Mouse (Mus musculus) heart, embryonic 12.5 days (tissue): ENCODE measurements around the gene Ptpn21. TPM values are rescaled to one million over a fixed set of nuclear protein-coding genes. Genes with fewer than 3 reads are reported as not detected.

Source experiments
- ATAC-seq: fragments of 200-750 bp; cut with Nextera tagmentation; 2 replicates; pipeline ENCODE4 v1.8.0; 2017; ENCODE audit warnings: moderate TSS enrichment, moderate library complexity; ENCODE audit not compliant: insufficient number of reproducible peaks, low FRiP score
- H3K27ac ChIP-seq: fragments of 300-500 bp; sonication (generic); 2 replicates; pipeline ENCODE4 v1.5.1; 2016; ENCODE audit warnings: mild to moderate bottlenecking, moderate library complexity; ENCODE audit not compliant: poor library complexity, severe bottlenecking
- H3K27me3 ChIP-seq: fragments of 300-500 bp; sonication (generic); replicated peaks from 2 replicates; pipeline ENCODE4 v1.6.1; 2016; ENCODE audit warnings: mild to moderate bottlenecking, moderate library complexity
- H3K36me3 ChIP-seq: fragments of 300-500 bp; sonication (generic); 2 replicates; pipeline ENCODE4 v1.6.1; 2016; ENCODE audit warnings: mild to moderate bottlenecking, moderate library complexity
- H3K4me1 ChIP-seq: fragments of 300-500 bp; sonication (generic); replicated peaks from 2 replicates; pipeline ENCODE4 v1.6.1; 2016; ENCODE audit warnings: mild to moderate bottlenecking
- H3K4me2 ChIP-seq: fragments of 300-500 bp; sonication (generic); 2 replicates; pipeline ENCODE4 v1.6.1; 2016; ENCODE audit warnings: mild to moderate bottlenecking, moderate library complexity
- H3K4me3 ChIP-seq: fragments of 300-500 bp; sonication (generic); 2 replicates; pipeline ENCODE4 v1.5.1; 2016; ENCODE audit warnings: mild to moderate bottlenecking
- H3K9ac ChIP-seq: fragments of 300-500 bp; sonication (generic); 2 replicates; pipeline ENCODE4 v1.6.1; 2016; ENCODE audit warnings: mild to moderate bottlenecking, moderate library complexity
- H3K9me3 ChIP-seq: fragments of 300-500 bp; sonication (generic); replicated peaks from 2 replicates; pipeline ENCODE4 v1.6.1; 2016; ENCODE audit warnings: mild to moderate bottlenecking, moderate library complexity
- WGBS: fragments of 180-500 bp; shearing (Covaris S2); methylation state at CpG from one replicate; pipeline ENCODE4 v1.1.7; 2016; 5-methylcytosine and 5-hydroxymethylcytosine counted together
- polyA plus RNA-seq: library from polyadenylated mRNA; unstranded; fragments of >200 nt; fragmentation: Nextera tagmentation; extraction: Ambion mirVana; gene quantifications from 2 replicates; pipeline ENCODE4 v1.2.1, GENCODE M21; 2016

Ptpn21 gene
- 11.7 and 13.3 TPM in 2 replicates for polyA plus RNA-seq

- H3K4me1 ChIP-seq, result peaks cover 36% of the 10 kb centered on the region
- no peaks in the 10 kb centered on the region for H3K27me3 ChIP-seq
- H3K36me3 ChIP-seq, result peaks cover 6% of the 10 kb centered on the region
- peak within 1 kb of the TSS; percentile 97 for H3K4me3 ChIP-seq
- no peaks in the 10 kb centered on the region for H3K9me3 ChIP-seq
- H3K4me2 ChIP-seq, result peak within 1 kb of the TSS; percentile 69
- H3K9ac ChIP-seq, result peak within 1 kb of the TSS; percentile 96
- peak within 1 kb of the TSS; percentile 97 for H3K27ac ChIP-seq
- under 1% methylated on average over 75 of the region's 75 CpGs for WGBS
- ATAC-seq, result peak; percentile 74
Measured at GRCm38 (mm10) chr12:98736951-98737800, at the start of gene Ptpn21. TSS of gene Ptpn21 (minus strand) at chr12:98737405.

GRCm38 (mm10) chr12:98784251-98784650 is 47.0 kb upstream of the Ptpn21 start:
- no peak overlapping the region for H3K9ac ChIP-seq
- no peak for ATAC-seq
- H3K36me3 ChIP-seq, result peaks cover 69% of the 10 kb centered on the region
- no peaks in the 10 kb centered on the region for H3K27me3 ChIP-seq
- WGBS, result 95% methylated on average over 1 of the region's 1 CpGs
- H3K27ac ChIP-seq, result no peak overlapping the region
- H3K4me3 ChIP-seq, result no peak overlapping the region
- no peak overlapping the region for H3K4me2 ChIP-seq
- H3K4me1 ChIP-seq, result no peaks in the 10 kb centered on the region
- H3K9me3 ChIP-seq, result no peaks in the 10 kb centered on the region

DNA sequence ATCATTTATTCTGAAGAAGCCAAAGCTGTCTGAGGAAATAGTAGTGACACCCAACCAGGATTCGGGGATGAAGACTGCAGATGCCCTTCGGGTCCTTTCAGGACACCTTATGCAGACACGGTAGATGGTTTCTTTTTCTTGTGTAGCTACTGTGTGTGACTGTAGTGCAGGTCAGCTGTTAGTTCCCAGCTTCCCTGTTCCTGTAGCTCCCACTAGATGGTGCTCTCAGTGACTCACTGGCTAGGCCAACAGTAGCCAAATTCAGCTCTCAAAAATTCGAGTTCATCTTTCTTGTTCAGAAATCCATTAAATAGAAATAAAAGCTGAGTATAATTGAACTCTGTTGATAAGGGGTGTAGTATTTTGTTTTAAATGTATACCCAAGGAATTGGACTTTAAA is 41.9 kb upstream of the Ptpn21 start:
- WGBS, result 80% methylated on average over 4 of the region's 4 CpGs
- peaks cover 81% of the 10 kb centered on the region for H3K36me3 ChIP-seq
- H3K9me3 ChIP-seq, result no peaks in the 10 kb centered on the region
- H3K27ac ChIP-seq, result no peak overlapping the region
- H3K4me3 ChIP-seq, result no peak overlapping the region
- no peaks in the 10 kb centered on the region for H3K27me3 ChIP-seq
- H3K9ac ChIP-seq, result no peak overlapping the region
- ATAC-seq, result no peak
- no peaks in the 10 kb centered on the region for H3K4me1 ChIP-seq
- no peak overlapping the region for H3K4me2 ChIP-seq

DNA sequence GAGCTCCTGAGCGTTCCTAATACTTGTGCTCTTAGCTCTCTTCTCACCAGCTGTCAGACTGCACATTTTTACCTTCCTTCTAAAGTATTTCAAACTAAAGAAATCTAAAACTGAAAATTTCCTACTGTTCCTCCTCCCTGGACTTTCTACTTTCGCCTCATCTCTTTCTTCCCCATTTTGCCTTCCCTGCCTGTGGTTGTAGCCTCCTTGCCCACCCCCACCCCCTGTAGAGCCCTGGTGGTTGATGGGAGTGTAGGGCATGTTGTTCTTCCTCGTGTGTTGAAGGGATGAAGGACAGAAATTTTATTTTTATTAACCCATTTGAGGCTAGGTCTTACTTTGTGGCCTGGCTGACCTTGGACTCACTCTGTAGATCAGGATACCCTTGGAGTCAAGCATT is 40.3 kb upstream of the Ptpn21 start:
- no peaks in the 10 kb centered on the region for H3K27me3 ChIP-seq
- H3K4me1 ChIP-seq, result no peaks in the 10 kb centered on the region
- peaks cover 80% of the 10 kb centered on the region for H3K36me3 ChIP-seq
- no peak for ATAC-seq
- H3K4me3 ChIP-seq, result no peak overlapping the region
- 79% methylated on average over 3 of the region's 3 CpGs for WGBS
- H3K9me3 ChIP-seq, result no peaks in the 10 kb centered on the region
- H3K9ac ChIP-seq, result no peak overlapping the region
- H3K4me2 ChIP-seq, result no peak overlapping the region
- H3K27ac ChIP-seq, result no peak overlapping the region

DNA sequence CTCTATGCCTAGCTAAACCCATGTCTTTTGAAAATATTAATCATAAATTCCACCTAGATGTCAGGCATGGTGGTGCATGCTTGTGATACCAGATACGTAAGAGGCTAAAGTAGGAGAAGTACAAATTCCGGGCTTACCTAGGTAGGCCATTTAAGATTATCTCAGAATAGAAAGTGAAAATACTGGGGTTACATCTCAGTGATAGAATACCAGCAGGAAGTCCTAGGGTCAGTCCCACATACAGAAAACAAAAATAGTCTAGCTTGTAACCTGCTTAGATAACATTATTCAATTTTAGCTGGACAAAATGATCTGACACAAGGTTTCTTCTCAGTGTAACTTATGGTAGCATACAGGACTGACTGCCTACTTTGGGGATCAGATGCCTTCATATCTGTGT is 29.0 kb upstream of the Ptpn21 start:
- Histone ChIP-seq H3K27me3 (no peaks in the 10 kb centered on the region), H3K4me3 (no peak overlapping the region), H3K9me3 (no peaks in the 10 kb centered on the region), H3K36me3 (peaks cover 74% of the 10 kb centered on the region), H3K9ac (no peak overlapping the region), H3K4me2 (no peak overlapping the region), H3K27ac (no peak overlapping the region), H3K4me1 (no peaks in the 10 kb centered on the region)
- ATAC-seq, result no peak
- WGBS, result 88% methylated on average over 2 of the region's 2 CpGs

- Histone ChIP-seq H3K4me3 (no peak overlapping the region), H3K36me3 (peaks cover 75% of the 10 kb centered on the region), H3K27me3 (no peaks in the 10 kb centered on the region), H3K27ac (no peak overlapping the region), H3K9me3 (no peaks in the 10 kb centered on the region), H3K4me2 (no peak overlapping the region), H3K9ac (no peak overlapping the region), H3K4me1 (no peaks in the 10 kb centered on the region)
- 89% methylated on average over 6 of the region's 6 CpGs for WGBS
- no peak for ATAC-seq
Measured at GRCm38 (mm10) chr12:98759700-98760099, 22.5 kb upstream of the Ptpn21 start.

GRCm38 (mm10) chr12:98757636-98758035 is 20.4 kb upstream of the Ptpn21 start:
- no peak for ATAC-seq
- H3K4me3 ChIP-seq, result no peak overlapping the region
- peaks cover 70% of the 10 kb centered on the region for H3K36me3 ChIP-seq
- H3K4me1 ChIP-seq, result no peaks in the 10 kb centered on the region
- no peaks in the 10 kb centered on the region for H3K9me3 ChIP-seq
- no peak overlapping the region for H3K27ac ChIP-seq
- no peak overlapping the region for H3K4me2 ChIP-seq
- H3K9ac ChIP-seq, result no peak overlapping the region
- 85% methylated on average over 6 of the region's 6 CpGs for WGBS
- H3K27me3 ChIP-seq, result no peaks in the 10 kb centered on the region

DNA sequence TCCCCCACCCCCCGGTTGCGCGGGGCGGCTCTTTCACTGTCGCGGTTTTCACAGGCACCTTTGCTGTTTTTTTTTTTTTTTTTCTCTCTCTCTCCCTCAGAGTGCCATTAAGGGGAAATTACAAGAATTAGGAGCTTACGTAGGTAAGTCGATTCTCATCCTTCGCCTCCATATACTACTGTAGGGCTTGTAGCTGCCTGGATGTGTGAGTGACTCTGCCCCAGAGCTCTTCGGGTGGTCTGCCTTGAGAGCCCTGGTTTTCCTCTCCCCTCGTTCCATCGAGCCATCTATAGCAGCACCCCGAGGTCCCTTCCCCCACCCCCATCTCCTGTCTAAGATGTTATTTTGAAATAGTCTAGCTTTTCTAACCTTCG is 10.2 kb upstream of the Ptpn21 start:
- ATAC-seq, result no peak
- Histone ChIP-seq H3K4me2 (peak overlapping the region; percentile 87), H3K9ac (peak overlapping the region; percentile 95), H3K4me3 (peak overlapping the region; percentile 96), H3K27ac (peak overlapping the region; percentile 91), H3K4me1 (peaks cover 16% of the 10 kb centered on the region), H3K9me3 (no peaks in the 10 kb centered on the region), H3K27me3 (no peaks in the 10 kb centered on the region), H3K36me3 (0 out of 2 replicates have a peak, but pooled peaks cover 3% of the 10 kb centered on the region)
- 2% methylated on average over 12 of the region's 14 CpGs for WGBS

GRCm38 (mm10) chr12:98746746-98747379 is 9.7 kb upstream of the Ptpn21 start, which contains the start of gene Zc3h14:
TSS of gene Zc3h14 (plus strand) at chr12:98746964.
- peak; percentile 95 for ATAC-seq

DNA sequence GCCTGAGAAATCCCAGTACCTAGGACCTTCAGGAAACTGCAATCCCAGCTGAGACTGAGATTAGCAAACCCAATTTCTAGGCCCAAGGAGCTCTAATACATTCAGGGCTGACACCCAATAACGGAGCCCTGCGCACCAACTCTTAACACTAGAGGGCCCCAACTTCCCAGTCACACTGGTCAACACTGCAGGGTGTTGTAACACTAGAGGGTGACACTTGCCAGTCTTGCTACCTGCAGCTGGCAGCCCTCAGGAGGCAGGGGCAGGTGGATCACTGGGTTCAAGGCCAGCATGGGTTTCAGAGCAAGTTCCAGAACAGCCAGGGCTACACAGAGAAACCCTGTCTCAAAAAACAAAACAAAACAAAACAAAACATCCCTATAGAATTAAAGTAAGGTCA is 8.9 kb upstream of the Ptpn21 start:
- H3K27me3 ChIP-seq, result no peaks in the 10 kb centered on the region
- WGBS, result 11% methylated on average over 2 of the region's 2 CpGs
- no peak overlapping the region for H3K27ac ChIP-seq
- no peak overlapping the region for H3K9ac ChIP-seq
- ATAC-seq, result peak; percentile 83
- H3K4me1 ChIP-seq, result peaks cover 20% of the 10 kb centered on the region
- H3K4me3 ChIP-seq, result no peak overlapping the region
- no peak overlapping the region for H3K4me2 ChIP-seq
- no peaks in the 10 kb centered on the region for H3K9me3 ChIP-seq
- 0 out of 2 replicates have a peak, but pooled peaks cover 2% of the 10 kb centered on the region for H3K36me3 ChIP-seq

More at GRCm38 (mm10) chr12:98746746-98747379, 9.7 kb upstream of the Ptpn21 start, which contains the start of gene Zc3h14:
- Histone ChIP-seq H3K4me2 (peak within 1 kb of the TSS; percentile 87), H3K36me3 (0 out of 2 replicates have a peak, but pooled peaks cover 3% of the 10 kb centered on the region), H3K4me3 (peak within 1 kb of the TSS; percentile 96), H3K9me3 (no peaks in the 10 kb centered on the region), H3K9ac (peak within 1 kb of the TSS; percentile 95), H3K27me3 (no peaks in the 10 kb centered on the region), H3K4me1 (peaks cover 16% of the 10 kb centered on the region), H3K27ac (peak within 1 kb of the TSS; percentile 91)
- under 1% methylated on average over 76 of the region's 87 CpGs for WGBS

DNA sequence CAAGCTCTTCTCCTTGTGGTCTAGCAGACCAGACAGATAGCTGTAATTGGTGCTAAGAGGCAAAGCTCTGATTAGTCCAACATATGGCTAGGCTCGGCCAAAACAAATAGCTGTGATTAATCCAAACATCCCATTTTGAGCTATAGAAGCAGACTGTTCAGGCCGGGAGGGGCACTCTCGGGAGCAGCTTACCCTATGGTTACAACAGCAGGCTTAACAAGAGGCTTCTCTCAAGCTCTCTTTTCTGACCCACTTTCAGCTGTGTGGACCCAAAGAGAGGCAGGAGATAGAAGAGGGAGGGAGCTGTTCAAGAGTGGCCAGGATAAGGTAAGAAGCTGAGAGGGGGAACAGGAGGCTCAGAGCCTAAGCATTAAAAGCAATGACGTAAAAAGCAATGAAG is 8.4 kb upstream of the Ptpn21 start:
- Histone ChIP-seq H3K4me3 (no peak overlapping the region), H3K9me3 (no peaks in the 10 kb centered on the region), H3K36me3 (no peaks in the 10 kb centered on the region), H3K27me3 (no peaks in the 10 kb centered on the region), H3K9ac (no peak overlapping the region), H3K4me1 (peaks cover 22% of the 10 kb centered on the region), H3K4me2 (no peak overlapping the region), H3K27ac (no peak overlapping the region)
- 54% methylated on average over 4 of the region's 4 CpGs for WGBS
- ATAC-seq, result no peak
